Mouse (Mus musculus): ENCODE results near the gene Gm6993.

The Gm6993 gene

DNA sequence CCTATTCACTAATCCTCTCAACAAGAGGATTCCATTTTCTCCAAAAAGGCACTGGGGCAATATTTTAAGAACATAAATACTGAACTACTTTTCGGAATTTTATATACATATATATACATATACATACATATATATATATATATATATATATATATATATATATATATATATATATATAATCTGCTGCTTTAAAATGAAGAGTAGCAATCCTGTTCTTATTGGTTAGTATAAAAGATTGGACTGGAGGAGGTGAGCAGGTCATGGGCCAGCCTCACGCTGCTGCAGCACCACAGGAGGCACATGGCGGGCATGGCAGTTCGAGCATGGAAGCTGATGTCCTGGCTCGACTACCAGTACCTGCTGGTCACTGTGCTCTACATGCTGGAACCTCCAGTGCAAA lies at the start of gene Gm6993:
Gene Gm6993 (plus strand): TSS at position 301 of the 400 bp plus-strand sequence.
- CTCF ChIA-PET, result no interaction called here

DNA sequence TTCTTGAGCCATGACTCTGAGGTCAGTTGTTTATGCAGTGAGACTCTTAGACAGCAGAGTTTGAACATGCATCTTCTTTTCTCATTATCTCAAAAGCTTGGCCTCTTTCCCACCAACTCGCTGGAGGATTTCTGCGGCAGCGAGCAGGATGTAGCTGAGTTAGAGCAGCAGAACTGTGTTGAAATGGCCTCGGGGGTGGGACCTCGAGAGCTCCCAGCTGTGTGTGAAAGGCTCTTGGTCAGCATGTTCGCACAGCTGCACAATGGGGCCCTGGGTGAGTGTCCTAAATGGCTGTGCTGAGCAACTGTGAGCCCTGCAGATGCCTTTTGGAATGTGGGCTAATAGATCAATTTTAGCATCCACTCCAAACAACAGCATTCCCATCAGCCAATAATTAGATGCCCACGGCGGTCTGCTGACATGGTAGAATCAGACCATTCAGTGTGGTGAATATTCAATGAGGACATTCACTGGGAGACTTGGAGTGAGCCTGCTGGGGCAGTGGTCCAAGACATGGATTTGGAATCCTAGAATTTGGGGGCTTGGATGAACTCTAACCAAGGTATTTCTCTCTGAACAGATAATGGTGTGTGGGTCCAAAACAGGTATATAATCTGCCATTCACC lies 49.1 kb upstream of the Gm6993 start:
- CTCF ChIA-PET, result no interaction called here

DNA sequence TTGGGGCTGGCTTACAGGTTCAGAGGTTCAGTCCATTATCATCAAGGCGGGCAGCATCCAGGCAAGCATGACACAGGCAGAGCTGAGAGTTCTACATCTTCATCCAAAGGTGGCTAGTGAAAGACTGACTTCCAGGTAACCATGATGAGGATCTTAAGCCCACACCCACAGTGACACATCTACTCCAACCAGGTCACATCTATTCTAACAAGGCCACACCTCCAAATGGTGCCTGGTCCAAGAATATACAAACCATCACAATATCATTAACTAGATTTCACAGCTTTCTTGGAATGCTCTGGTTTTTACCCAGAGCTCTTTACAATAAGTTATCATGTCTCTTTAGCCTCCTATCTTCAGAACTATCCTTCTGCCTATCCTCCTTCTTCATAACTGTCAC lies 38.1 kb upstream of the Gm6993 start:
- CTCF ChIA-PET, result no interaction called here

DNA sequence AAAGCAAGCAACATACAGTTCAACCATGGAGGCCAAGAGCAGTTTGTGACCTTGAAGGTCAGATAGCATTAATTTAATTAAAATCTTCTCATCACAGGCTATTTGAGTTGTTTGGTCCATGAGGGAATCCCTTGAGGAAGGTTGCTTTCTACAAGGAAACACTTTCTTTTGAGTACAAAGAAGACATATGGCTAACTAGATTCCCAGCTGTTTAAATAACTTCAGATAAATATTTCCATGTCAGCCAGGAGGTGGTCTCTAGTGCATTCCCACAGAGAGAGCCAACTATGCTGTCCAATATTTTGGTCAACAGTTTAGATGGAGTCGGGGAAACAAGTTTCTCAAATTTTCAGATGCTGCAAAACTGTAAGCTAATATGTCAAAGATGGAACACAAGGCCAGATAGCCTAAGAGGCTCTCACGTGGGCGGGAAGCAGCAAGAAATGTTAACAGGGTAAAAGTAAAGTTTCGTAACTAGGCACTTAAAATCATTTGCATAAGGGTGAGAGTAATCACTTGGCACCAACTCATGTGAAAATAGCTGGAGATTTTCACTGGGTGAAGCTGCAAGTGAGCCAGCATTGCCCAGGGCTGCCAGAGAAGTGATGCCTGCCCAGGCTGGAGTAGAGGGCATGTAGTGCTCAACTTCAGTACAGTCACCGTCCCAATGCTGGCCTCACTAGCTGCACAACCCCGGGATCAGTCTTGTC lies 36.7 kb upstream of the Gm6993 start:
- CTCF ChIA-PET, result no interaction called here

GRCm38 (mm10) chr12:31204898-31205297 lies 35.7 kb upstream of the Gm6993 start:
- CTCF ChIA-PET, result no interaction called here

- CTCF ChIA-PET, result no interaction called here
Observed at GRCm38 (mm10) chr12:31205983-31206633, 34.5 kb upstream of the Gm6993 start.

DNA sequence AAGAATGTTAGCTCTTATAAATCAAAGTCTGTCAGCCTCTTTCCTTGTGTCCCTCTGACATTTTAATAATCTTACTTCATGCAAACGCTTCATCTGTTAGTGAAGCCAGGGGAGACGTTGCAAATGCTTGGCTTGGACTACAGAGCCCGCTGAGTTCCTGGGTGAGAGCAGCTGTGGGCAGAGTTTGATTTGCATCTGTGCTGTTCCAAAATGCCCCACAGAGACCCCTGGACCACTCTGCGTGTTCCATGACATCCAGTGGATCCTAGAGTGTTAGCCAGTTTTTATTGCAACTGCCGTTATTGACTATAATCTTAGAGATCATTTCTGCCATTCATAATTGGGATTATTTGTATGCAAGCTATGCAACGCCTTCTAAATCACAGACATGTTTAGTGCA lies 31.8 kb upstream of the Gm6993 start:
- CTCF ChIA-PET, result no interaction called here

DNA sequence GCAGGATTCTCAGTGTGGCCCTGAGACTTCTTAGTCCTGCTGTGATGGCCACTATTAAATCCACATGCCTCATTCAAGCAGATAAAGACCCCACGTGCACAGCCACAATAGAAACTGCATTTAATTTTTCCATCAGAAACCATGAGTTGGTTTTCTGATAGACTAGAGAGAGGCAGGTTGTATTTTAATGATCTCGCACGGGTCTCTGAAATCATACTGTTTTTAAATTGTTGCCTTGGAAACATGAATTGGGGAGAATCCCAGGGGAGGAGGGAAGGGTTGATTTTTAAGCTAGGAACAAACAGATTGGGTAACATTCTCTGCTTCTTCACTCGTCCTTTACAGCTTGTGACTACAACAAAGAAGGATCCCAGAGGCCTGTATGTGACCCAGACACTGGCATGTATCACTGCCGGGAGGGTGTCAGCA lies 31.2 kb upstream of the Gm6993 start:
- CTCF ChIA-PET, result no interaction called here

GRCm38 (mm10) chr12:31213556-31213955 lies 27.0 kb upstream of the Gm6993 start:
- CTCF ChIA-PET, result no interaction called here

- CTCF ChIA-PET, result no interaction called here
Observed at GRCm38 (mm10) chr12:31215003-31215402, 25.6 kb upstream of the Gm6993 start.

- CTCF ChIA-PET, result no interaction called here
Observed at GRCm38 (mm10) chr12:31217232-31217631, 23.3 kb upstream of the Gm6993 start.

- CTCF ChIA-PET, result no interaction called here
Observed at GRCm38 (mm10) chr12:31218774-31219173, 21.8 kb upstream of the Gm6993 start.

GRCm38 (mm10) chr12:31221522-31221921 lies 19.0 kb upstream of the Gm6993 start:
- CTCF ChIA-PET, result no interaction called here

GRCm38 (mm10) chr12:31222282-31222681 lies 18.3 kb upstream of the Gm6993 start:
- CTCF ChIA-PET, result no interaction called here

DNA sequence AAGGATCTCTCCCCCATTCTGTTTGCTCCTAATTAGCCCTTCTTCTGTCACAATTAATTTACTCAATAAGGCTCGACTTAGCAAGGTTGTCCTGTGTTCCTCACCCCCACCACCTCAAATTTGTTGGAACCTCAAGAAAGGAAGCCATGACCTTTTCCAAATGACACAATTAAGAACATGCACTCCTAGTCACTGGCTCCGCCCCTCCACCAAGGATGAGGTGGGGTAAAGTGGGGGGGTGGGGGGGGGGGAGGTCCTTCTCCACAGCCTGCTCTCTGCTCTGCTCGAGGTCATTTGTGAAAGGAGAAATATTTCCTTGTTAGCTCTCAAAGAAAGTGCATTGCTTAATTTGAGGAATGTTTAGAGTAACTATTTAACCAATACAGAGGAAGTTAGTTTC lies 17.8 kb upstream of the Gm6993 start:
- CTCF ChIA-PET, result no interaction called here

DNA sequence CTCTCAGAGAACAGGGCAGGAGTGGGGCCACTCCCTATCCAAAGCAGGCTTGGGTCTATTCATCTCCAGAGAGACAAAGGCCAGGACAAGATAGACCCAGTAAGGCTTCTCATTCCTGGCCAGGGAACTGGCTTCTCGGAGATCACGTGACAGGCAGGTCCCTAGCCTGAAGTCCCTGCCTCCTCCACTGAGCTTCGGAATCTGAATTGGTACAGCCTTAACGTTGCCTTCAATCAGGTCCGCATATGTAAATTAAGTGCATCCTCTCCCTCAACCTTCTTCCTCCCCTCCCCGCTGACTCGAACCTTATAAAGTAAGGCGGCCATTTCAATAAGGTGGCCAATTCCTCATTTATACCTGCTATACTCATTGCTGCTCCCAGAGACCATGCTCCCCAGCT lies 15.1 kb upstream of the Gm6993 start:
- CTCF ChIA-PET, result no interaction called here

DNA sequence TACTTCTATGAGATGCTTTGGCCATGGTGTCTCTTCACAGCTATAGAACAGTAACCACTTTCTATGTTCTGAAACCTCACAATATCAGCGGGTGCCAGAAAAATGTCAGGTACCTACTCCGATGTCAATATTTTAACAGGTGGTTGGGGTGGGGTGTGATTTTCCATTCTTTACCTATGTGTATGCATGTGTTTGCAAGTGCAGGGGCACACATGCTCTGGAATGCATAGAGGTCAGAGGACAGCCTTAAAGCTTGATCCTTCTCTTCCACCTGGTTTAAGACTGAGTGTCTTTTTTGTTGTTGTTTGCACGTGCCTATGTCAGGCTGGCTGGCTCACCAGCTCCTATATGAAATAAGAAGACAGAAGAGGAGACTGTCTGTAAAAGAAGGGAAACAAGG lies 13.4 kb upstream of the Gm6993 start:
- CTCF ChIA-PET, result no interaction called here

- CTCF ChIA-PET, result no interaction called here
Observed at GRCm38 (mm10) chr12:31228878-31229277, 11.7 kb upstream of the Gm6993 start.

GRCm38 (mm10) chr12:31232635-31233034 lies 7.9 kb upstream of the Gm6993 start:
- CTCF ChIA-PET, result no interaction called here

GRCm38 (mm10) chr12:31235018-31235417 lies 5.6 kb upstream of the Gm6993 start:
- CTCF ChIA-PET, result no interaction called here

DNA sequence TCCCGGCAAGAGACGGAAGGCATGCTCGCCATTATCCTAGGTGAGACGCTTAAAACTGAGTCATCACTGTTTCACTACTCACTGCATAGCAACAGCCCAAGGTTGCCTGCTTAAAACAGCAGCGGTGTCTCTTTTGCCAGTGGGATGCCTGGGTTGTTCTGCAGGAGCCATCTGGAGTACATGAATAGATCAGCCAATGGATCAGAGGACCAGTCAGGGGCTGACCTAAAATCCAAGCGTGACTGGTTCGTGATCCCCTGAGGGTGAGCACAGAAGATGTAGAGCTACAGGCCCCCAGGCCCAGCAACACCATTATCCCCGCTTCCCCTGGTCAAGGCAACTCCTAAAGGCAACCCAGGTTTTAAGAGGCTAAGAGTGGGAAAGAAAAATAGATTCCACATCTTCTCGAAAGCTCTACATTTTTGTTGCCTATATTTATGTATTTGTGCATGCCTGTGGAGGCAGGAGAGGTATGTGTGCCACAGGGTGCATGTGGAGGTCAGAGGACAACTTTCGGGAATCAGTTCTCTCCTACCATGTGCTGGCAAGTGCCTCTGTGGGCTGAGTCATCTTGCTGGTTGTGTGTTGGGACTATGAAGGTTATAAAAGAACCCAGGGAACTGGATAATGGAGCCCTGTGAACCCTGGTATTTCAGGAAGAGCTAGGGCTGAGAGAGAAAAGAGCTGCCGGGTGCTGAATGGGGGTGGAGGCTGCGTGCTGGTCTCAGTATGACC lies 3.5 kb upstream of the Gm6993 start:
- CTCF ChIA-PET, result interaction anchor here (0.5 kb wide), 1 partner anchor 11 kb away, joined by 4 read pairs; no protein-coding TSS in a partner anchor

- CTCF ChIA-PET, result no interaction called here
Observed at GRCm38 (mm10) chr12:31239031-31239583, 1.5 kb upstream of the Gm6993 start.

Data from spleen, embryonic (tissue).